Mouse (Mus musculus) kidney, postnatal 25 days (tissue): Measurements from ENCODE around the gene Afap1l2.
A peak's percentile ranks its signal among the peaks of the same experiment; 100 is the strongest.

Experiments used
- DNase-seq, 2 experiments: peaks; one replicate each; pipeline ENCODE4 v3.0.0; 2021; ENCODE audit warnings: mixed read lengths in 2 of 2

Gene Afap1l2

DNA sequence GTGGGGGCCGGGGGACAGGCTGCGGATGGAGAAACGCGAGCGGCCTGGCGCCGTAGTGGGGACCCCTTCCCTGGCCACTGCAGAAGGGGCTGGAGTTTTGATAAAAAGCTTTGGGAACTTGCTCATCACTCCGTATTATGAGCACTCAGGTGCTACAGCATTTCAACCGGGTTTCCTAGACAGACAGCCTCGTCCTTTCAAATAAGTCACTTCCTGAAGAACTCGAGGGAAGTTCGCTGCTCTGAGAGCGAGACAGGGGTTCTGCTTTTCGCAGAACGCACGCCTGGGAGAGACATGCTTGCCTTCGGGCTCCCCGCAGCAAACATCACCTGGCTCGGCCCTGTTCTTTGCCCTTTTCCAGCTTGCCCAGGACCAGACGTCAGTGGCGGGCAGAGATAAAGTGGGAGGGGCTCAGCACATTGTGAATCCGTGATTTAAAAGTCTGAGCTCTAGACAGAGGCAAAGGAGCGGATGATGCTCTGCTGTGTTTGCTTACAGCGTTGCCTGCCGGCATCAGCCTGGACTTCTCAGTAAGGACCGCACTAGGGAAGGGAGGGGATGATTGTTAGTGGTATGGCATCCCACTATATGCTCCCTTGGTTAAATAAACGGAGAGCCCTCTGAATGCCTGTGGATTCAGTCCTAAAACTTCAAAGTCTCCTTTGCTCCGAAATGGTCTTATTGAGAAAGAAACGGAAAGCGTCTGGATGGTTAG is 133.3 kb downstream of the Afap1l2 start:
- DNase-seq: no peak

GRCm38 (mm10) chr19:56873816-56874600 is 134.0 kb downstream of the Afap1l2 start, which contains the start of gene Vwa2:
TSS of gene Vwa2 (plus strand) at chr19:56874249.
- peak; percentile 25 to 65 for DNase-seq

DNA sequence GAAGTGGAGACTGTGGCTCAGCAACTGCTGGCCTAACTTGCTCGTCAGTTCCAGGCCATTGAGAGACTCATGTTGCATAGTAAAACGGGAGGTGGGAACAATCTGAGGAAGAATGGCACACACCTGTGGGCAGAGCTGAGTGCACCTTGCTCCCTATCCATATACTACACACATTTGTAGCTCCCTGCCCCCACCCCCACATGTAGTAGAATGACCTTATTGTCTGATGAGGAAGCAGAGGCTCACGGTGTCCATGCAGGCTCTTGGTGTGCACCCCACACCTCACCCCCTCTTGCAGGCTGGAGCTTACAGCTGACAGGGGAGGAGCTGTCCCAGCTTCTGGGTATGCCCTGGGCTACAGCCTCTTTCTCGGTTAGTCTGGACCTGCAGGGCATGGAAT is 140.3 kb downstream of the Afap1l2 start:
- DNase-seq: no peak
